ENCODE assay signal across 21 mouse cellular contexts in genomic region chr2:91252001-91252400, GRCm38 (mm10).
"Had no signal": no experiment of that assay in that cellular context is flagged by ENCODE, and none has a peak within 500 bp of the region (broad histone marks: within the 10 kb centered on the region; RNA-seq: fewer than 3 reads in every experiment).

No protein-coding gene starts in this region.

- H3K27ac ChIP-seq: limb, embryonic 12.5 days; limb, embryonic 15.5 days; liver, embryonic 14.5 days; macrophage; midbrain, embryonic 12.5 days; midbrain, embryonic 15.5 days; neural tube, embryonic 12.5 days; neural tube, embryonic 15.5 days; stomach, postnatal 0 days had no signal

- H3K4me3 ChIP-seq: limb, embryonic 12.5 days; limb, embryonic 15.5 days; midbrain, embryonic 12.5 days; midbrain, embryonic 15.5 days; neural tube, embryonic 12.5 days; neural tube, embryonic 15.5 days had no signal

- H3K4me2 ChIP-seq: limb, embryonic 12.5 days; limb, embryonic 15.5 days; liver, embryonic 11.5 days; lung, embryonic 14.5 days; midbrain, embryonic 12.5 days; midbrain, embryonic 15.5 days; neural tube, embryonic 12.5 days; neural tube, embryonic 15.5 days had no signal

- ATAC-seq: liver, postnatal 0 days; lung, postnatal 0 days; midbrain, embryonic 15.5 days had no signal

- DNase-seq: kidney, postnatal 4 days; left cerebral cortex, postnatal 4 days; liver, postnatal 0 days; lung, embryonic 14.5 days; right cerebral cortex, adult 18-20 months; right cerebral cortex, postnatal 14 days; right cerebral cortex, postnatal 4 days; thymus, adult 2 months; thymus, postnatal 14 days; thymus, postnatal 4 days had no signal

- H3K9ac ChIP-seq: limb, embryonic 12.5 days; limb, embryonic 15.5 days; liver, embryonic 14.5 days; liver, postnatal 0 days; lung, embryonic 14.5 days; midbrain, embryonic 12.5 days; midbrain, embryonic 15.5 days; neural tube, embryonic 12.5 days; neural tube, embryonic 15.5 days had no signal

- H3K9me3 ChIP-seq: limb, embryonic 12.5 days; limb, embryonic 15.5 days; midbrain, embryonic 12.5 days; midbrain, embryonic 15.5 days; neural tube, embryonic 12.5 days; neural tube, embryonic 15.5 days had no signal

- H3K36me3 ChIP-seq: limb, embryonic 12.5 days; limb, embryonic 15.5 days; midbrain, embryonic 12.5 days; midbrain, embryonic 15.5 days; neural tube, embryonic 12.5 days; neural tube, embryonic 15.5 days had no signal
